Mouse (Mus musculus): Measurements from ENCODE around the gene Lce3a. TPM values are rescaled to one million over a fixed set of nuclear protein-coding genes. Genes with fewer than 3 reads are reported as not detected.

Gene Lce3a
- polyA plus RNA-seq, 1 experiment from 2014 or later: not detected

Other genes starting within 250 kb of the Lce3a start
- gene Lce1c, start 247.0 kb downstream of the Lce3a start, polyA plus RNA-seq (2016; fragmentation: Nextera tagmentation; extraction: Ambion mirVana): not detected in 2 replicates
- not detected in 2 replicates for gene Lce1d, start 239.0 kb downstream of the Lce3a start, polyA plus RNA-seq (2016; fragmentation: Nextera tagmentation; extraction: Ambion mirVana)
- not detected in 2 replicates for gene Lce1e, start 217.2 kb downstream of the Lce3a start, polyA plus RNA-seq (2016; fragmentation: Nextera tagmentation; extraction: Ambion mirVana)
- gene Lce1f, start 205.9 kb downstream of the Lce3a start, polyA plus RNA-seq (2016; fragmentation: Nextera tagmentation; extraction: Ambion mirVana): not detected in 2 replicates
- not detected in 2 replicates for gene Gm38119, start 187.1 kb downstream of the Lce3a start, polyA plus RNA-seq (2016; fragmentation: Nextera tagmentation; extraction: Ambion mirVana)
- not detected in 2 replicates for gene Lce1g, start 173.9 kb downstream of the Lce3a start, polyA plus RNA-seq (2016; fragmentation: Nextera tagmentation; extraction: Ambion mirVana)
- not detected in 2 replicates for gene Lce1h, start 161.2 kb downstream of the Lce3a start, polyA plus RNA-seq (2016; fragmentation: Nextera tagmentation; extraction: Ambion mirVana)
- gene Lce1i, start 147.3 kb downstream of the Lce3a start, polyA plus RNA-seq (2016; fragmentation: Nextera tagmentation; extraction: Ambion mirVana): not detected in 2 replicates
- not detected in 2 replicates for gene Lce1j, start 135.7 kb downstream of the Lce3a start, polyA plus RNA-seq (2016; fragmentation: Nextera tagmentation; extraction: Ambion mirVana)
- gene Lce1k, start 118.3 kb downstream of the Lce3a start, polyA plus RNA-seq (2016; fragmentation: Nextera tagmentation; extraction: Ambion mirVana): not detected in 2 replicates
- not detected in 2 replicates for gene Kprp, start 99.0 kb downstream of the Lce3a start, polyA plus RNA-seq (2016; fragmentation: Nextera tagmentation; extraction: Ambion mirVana)
- gene Lce1l, start 74.9 kb downstream of the Lce3a start, polyA plus RNA-seq (2016; fragmentation: Nextera tagmentation; extraction: Ambion mirVana): not detected in 2 replicates
- not detected in 2 replicates for gene 2310050C09Rik, start 56.0 kb downstream of the Lce3a start, polyA plus RNA-seq (2016; fragmentation: Nextera tagmentation; extraction: Ambion mirVana)
- gene Lce3b, start 6.7 kb upstream of the Lce3a start, polyA plus RNA-seq (2016; fragmentation: Nextera tagmentation; extraction: Ambion mirVana): not detected in 2 replicates
- not detected in 2 replicates for gene Lce3c, start 18.3 kb upstream of the Lce3a start, polyA plus RNA-seq (2016; fragmentation: Nextera tagmentation; extraction: Ambion mirVana)
- not detected in 2 replicates for gene Lce3d, start 31.2 kb upstream of the Lce3a start, polyA plus RNA-seq (2016; fragmentation: Nextera tagmentation; extraction: Ambion mirVana)
- gene Lce3e, start 40.8 kb upstream of the Lce3a start, polyA plus RNA-seq (2016; fragmentation: Nextera tagmentation; extraction: Ambion mirVana): not detected in 2 replicates
- not detected in 2 replicates for gene Lce3f, start 66.0 kb upstream of the Lce3a start, polyA plus RNA-seq (2016; fragmentation: Nextera tagmentation; extraction: Ambion mirVana)
- gene Crct1, start 89.5 kb upstream of the Lce3a start, polyA plus RNA-seq (2016; fragmentation: Nextera tagmentation; extraction: Ambion mirVana): 0.44 TPM in 1 of 2 replicates, not detected in the other
- gene Lce1m, start 92.8 kb upstream of the Lce3a start, polyA plus RNA-seq (2016; fragmentation: Nextera tagmentation; extraction: Ambion mirVana): not detected in 2 replicates
- not detected in 2 replicates for gene Gm4858, start 142.6 kb upstream of the Lce3a start, polyA plus RNA-seq (2016; fragmentation: Nextera tagmentation; extraction: Ambion mirVana)
- gene Crnn, start 218.6 kb upstream of the Lce3a start, polyA plus RNA-seq (2016; fragmentation: Nextera tagmentation; extraction: Ambion mirVana): not detected in 2 replicates